Mouse (Mus musculus) adrenal gland, postnatal 36 days (tissue): ENCODE measurements around the gene Slc1a2. TPM values are rescaled to one million over a fixed set of nuclear protein-coding genes. Genes with fewer than 3 reads are reported as not detected.

Experiments
- DNase-seq, 2 experiments: peaks; one replicate each; pipeline ENCODE4 v3.0.0; 2021; ENCODE audit warnings: mixed read lengths in 1 of 2
- long read RNA-seq, 2 experiments: library from polyadenylated mRNA; stranded (forward); transcript quantifications; one replicate each; pipeline ENCODE4 v2.0.0; 2021; ENCODE audit warnings: borderline sequencing depth in 2 of 2
- total RNA-seq, 2 experiments: library from RNA; stranded (reverse); gene quantifications; 2 replicates each; pipeline ENCODE4 v1.2.3; 2021

Slc1a2 gene
- total RNA-seq: under 1 TPM; 0.03 to 0.16 TPM
- long read RNA-seq, experiment 1: 0 reads
- long read RNA-seq, experiment 2: 0 reads

- no peak for DNase-seq
These were observed at the start of gene Slc1a2 for GRCm38 (mm10) chr2:102658163-102658660. Gene Slc1a2 (plus strand): TSS chr2:102658659.

- no peak for DNase-seq
These were observed 48.0 kb upstream of the Slc1a2 start for GRCm38 (mm10) chr2:102610485-102610884.

DNA sequence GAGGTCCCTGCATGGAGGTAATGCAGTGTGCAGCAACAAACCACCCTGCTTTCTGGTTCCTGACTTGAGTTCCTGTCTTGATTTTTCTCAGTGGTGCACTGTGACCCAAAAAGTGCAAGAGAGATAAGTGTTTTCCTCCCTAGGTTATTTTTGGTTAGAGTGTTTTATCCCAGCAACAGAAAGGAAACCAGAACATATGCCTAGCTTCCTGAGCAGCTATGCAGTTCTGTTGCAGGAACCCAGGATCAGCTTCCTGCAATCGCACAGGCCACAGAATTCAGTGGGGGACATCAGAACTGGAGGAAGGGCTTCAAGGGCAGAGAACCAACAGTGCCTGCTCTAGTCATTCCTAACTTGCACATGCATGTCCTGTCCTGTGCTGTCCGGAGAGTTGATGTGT lies 41.8 kb upstream of the Slc1a2 start:
- DNase-seq: no peak

- DNase-seq: no peak
These were observed 37.6 kb upstream of the Slc1a2 start for GRCm38 (mm10) chr2:102620744-102621429.

DNA sequence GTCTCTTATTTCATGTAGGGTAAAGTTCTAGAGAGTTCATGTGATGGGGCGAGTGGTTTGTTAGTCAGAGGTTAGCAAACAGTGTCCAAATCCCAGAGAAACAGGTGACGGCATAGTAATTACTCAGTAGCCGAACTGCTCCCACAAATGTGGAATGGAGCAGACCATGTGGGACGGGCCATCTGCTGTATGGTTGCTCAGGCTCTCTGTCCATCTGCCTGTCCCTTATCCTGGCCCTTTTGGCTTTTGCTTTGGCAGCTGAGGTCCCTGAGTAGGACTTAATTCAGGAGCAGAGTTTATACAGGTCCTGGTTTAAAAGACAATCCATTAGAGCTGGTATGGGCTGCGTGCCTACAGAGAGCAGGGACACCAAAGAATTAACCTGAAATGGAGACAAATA lies 36.3 kb upstream of the Slc1a2 start:
- no peak for DNase-seq

- DNase-seq: no peak
These were observed 35.5 kb upstream of the Slc1a2 start for GRCm38 (mm10) chr2:102622943-102623342.

- DNase-seq: no peak
These were observed 33.9 kb upstream of the Slc1a2 start for GRCm38 (mm10) chr2:102624538-102624937.

- DNase-seq: no peak
These were observed 26.1 kb upstream of the Slc1a2 start for GRCm38 (mm10) chr2:102632361-102632760.

- no peak for DNase-seq
These were observed 24.4 kb upstream of the Slc1a2 start for GRCm38 (mm10) chr2:102634010-102634409.

DNA sequence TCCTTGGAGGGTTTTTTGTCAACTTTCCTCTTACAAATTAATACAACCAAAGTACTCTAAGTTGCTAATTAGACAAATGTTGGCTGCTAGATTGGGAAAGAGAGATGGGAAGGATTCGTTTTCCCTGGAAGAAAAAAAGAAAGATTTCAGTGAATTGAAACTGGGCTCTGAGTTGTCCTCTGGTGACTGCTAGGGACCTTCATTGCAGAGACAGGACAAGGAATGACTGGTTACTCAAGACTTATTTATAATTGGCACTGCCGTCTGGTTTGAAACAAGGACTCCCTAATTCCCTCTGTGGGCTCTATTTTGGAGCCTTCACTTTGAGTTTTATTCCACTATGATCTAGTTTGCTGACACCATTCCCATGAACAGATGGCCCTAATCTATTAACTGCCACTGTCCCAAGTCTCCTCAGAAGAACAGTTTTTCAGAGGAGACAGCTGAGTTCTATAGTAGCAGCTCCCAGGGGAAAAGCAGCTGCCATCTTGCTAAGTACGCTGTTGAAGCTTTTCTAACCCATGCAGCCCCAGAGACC lies 22.9 kb upstream of the Slc1a2 start:
- no peak for DNase-seq

GRCm38 (mm10) chr2:102636116-102636600 lies 22.3 kb upstream of the Slc1a2 start:
- no peak for DNase-seq

- DNase-seq: no peak
These were observed 20.3 kb upstream of the Slc1a2 start for GRCm38 (mm10) chr2:102638140-102638539.

DNA sequence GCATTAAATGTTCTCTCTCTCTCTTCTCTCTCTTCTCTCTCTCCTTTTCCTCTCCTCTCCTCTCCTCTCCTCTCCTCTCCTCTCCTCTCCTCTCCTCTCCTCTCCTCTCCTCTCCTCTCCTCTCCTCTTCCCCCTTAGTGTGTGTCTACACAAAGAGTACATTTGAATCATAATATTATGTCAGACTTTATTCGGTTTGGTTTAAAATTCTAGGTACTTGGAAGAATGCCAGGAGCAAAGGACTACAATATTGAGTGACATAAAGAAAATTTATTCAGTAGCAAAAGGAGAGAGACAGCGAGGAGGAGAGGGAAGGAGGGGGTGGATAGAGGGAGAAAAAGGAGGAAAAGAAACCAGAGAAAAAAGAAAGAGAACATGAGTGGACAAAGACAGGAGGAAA lies 19.8 kb upstream of the Slc1a2 start:
- DNase-seq: no peak

- no peak for DNase-seq
These were observed 9.5 kb upstream of the Slc1a2 start for GRCm38 (mm10) chr2:102648845-102649500.

DNA sequence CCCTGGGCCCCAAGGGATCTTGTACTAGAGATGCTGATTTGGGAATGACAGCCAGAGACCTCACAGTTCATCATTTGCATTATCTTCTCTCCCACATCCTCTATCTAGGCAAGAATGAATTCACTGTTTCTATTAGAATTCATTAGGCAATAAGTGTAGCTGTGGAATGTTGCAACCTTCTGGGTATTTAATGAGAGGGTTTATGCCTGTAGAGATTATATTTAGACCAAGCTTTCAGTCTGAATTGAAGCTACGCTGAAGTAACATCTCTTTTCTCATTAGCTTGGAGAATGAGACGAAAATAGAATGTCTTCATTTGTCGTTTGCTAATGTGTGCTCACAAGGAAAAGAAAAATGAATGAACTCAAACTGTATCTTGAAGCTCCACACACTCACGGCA lies 8.1 kb upstream of the Slc1a2 start:
- no peak for DNase-seq

DNA sequence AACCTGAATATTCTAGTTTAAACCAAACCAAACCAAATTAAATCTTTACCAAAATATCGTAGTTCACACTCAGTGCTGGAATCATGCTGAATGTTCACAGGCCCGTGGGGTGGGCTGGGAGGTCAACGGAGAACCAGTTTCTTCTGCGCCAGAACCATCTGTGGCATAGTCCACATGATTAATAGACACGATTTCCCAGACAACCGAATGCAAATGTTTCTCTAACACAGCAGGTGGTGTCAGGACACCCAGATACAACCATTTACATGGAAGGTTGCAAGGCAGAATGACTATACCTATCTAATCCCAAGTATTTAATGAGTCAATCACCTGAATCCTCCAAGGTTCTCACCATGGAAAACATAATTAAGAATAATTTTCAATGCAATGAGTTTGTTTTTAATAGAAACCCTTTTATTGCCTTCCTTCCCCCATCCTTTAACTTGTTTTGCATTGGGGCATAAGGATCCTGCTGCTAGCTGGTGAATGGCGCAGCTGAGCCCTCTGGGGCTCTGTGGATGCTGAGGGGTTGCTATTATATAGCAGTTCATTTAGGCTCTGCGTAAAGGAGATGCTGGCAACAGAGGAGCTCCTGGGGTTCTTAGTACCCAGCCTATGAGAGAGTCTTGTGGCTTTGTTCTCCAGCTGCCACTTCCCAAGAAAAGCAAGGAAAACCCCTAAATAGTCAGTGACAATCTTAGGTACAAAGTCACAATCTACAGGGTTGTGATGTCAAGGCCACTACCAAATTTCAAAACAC lies 2.3 kb upstream of the Slc1a2 start:
- no peak for DNase-seq

DNA sequence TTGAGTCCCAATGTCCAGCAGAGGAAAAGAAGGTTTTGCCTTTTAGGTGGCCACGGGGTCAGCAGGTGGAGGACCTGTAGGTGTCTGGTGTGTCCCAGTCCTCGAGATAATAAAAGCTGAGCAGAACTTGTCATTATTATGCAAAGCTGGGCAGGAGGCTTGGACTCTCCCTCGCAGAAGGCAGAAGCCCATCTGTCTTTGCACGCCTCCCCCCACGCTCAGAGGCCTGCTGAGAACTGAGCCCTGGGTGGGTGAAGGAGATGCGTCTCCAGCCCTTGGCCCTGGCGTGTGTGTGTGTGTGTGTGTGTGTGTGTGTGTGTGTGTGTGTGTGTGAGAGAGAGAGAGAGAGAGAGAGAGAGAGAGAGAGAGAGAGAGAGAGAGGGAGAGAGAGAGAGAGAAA lies 733 bp upstream of the Slc1a2 start:
- no peak for DNase-seq

- peak; percentile 43 to 49 for DNase-seq
These were observed 432 bp downstream of the Slc1a2 start for GRCm38 (mm10) chr2:102658661-102659520.

GRCm38 (mm10) chr2:102659521-102659830 lies 1.0 kb downstream of the Slc1a2 start:
- peak; percentile 27 to 41 for DNase-seq

DNA sequence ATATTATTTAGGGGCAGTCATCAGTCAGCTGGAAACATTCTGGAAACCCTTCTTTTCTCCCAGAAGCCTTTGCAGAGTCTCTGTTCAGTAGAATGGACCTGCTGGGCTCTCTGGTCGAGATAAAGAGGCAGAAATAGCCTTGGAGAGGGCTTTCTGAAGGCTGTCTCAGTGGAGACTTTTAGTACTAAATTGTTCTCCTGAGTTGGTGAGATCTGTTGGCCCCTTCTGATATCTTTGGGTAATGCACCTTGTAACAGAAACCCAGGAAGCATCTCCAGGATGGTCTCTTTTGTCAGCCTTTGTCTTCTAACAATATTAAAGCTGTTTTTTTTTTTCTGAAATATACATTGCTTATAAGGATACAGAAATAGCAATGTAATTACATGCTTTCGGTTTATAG lies 2.6 kb downstream of the Slc1a2 start:
- no peak for DNase-seq

DNA sequence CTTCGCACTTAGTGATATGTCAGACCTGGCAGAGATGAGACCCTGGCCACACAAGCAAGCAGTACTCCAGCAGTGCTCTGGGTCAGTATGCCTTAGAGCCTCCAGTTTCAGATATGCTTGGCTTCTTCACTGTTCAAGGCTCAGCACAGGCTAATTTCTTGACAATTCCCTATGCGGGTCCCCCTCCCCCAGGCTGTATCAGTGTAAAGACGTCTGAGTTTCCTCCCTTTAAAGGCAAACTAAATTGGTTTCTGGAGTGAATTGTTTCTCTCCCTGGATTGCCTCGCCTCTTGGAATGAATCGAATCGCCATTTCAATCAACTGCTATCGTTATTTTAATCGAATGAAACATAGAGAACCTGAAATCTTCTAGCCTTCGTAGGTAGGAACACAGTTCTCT lies 4.5 kb downstream of the Slc1a2 start:
- DNase-seq: no peak

DNA sequence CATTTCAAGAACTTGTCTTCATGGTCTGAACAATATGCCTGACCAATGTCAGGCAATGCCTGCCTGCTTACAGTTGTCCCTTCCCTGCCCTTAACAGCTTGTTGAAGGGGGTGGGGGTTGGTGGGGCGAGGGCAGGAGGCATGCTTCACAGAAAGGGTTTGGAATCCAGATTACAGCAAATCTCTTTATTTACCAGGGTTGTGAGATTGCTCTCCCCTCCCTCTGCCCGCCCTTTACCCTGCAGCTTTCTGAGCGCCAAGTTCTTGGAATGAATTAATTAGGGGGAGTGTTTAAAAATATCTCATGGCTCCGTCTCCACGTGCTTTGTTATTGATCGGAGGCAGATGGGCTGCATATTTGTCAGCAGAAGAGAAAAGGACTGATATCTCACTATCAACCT lies 4.9 kb downstream of the Slc1a2 start:
- no peak for DNase-seq
